Mouse (Mus musculus) small intestine, adult 10 weeks (tissue): ENCODE measurements around the gene Herc1. TPM values are rescaled to one million over a fixed set of nuclear protein-coding genes. Genes with fewer than 3 reads are reported as not detected.

Experiments used
- polyA plus RNA-seq: library from polyadenylated mRNA; stranded (reverse); fragments of 350-450 nt; fragmentation: Illumina TruSeq; extraction: RNeasy Lipid Tissue Mini Kit (QIAGEN cat#74804); gene quantifications from one replicate; pipeline ENCODE4 v1.2.3, GENCODE M21; 2014; ENCODE audit warnings: low replicate concordance

Gene Herc1
- 25.1 TPM for polyA plus RNA-seq

DNA sequence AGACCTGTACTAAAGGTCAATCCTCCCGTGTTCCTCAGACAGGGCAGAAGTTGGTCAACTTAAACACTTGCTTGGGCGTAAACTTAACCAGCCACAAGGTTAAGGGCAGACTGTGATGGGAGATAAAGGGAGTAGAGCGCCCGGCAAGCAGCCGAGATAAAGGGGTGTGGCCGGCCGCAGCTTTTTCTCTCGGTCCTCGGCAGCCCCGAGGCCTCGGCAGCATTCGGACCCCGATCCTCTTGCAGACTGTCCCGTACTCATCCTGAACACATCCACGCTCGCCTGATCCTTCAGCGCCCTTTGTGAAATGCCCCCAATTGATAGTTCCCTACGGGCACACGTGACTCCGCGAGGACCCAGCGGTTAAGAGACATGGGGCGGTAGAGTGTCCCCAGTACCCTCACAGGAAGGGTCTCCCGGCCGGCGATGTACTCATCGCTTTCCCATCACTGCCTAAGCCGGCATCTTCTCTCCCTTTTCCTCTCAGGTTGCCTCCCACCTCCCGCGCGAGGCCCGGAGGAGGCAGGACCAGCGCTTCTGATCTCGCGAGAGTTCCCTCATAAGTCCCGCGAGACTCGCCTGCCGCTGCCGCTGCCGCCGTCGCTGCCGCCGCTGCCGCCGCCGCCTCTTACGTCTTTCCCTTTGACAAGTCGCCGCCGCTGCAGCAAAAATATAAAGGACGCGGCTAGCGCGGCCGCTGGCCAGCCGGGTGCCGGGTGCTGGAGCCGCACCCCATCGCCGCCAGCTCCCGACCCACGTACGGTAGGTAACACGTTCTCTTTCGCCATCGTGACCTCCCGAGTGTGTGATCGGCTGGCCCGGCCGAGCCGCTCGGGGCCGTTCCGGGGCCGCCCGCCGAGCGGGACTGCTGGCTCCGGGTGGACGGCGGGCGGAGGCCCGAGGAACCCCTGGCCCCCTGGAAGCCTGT lies at the start of gene Herc1:
Gene Herc1, plus strand, starts transcription at position 591 of the 928 bp plus-strand sequence.

DNA sequence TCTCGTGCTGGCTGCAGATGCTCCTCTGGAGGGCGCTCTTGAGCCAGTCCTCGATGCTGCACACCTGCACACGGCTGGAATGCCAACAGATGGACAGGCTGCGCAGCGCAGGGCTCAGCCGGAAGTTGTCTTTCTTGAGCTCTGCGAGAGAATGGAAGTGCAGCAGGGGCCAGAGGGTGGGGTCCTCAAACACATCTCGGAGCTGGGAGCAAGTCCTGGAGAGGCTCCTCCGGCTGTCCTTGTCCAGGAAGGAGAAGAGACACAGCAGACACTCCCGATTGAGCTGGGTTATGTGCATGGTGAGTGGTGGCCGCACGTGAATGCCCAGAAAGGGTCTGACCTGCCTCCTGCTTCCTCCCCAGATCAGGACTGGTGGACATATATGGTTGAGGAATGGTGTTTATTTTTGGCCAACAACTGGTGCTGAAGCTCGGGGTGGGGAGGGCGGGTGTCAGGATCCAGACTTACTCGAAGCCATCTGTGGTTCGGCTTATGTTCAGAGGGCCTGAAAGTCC lies 164.1 kb downstream of the Herc1 start, which contains the start of gene Fbxl22:
Gene Fbxl22, minus strand, starts transcription at position 338 of the 515 bp plus-strand sequence.

Other genes with a start within 250 kb of the Herc1 start
- gene Snx1, start 223.9 kb upstream of the Herc1 start, polyA plus RNA-seq: 87.4 TPM
- 191 TPM for gene Ciao2a, start 223.8 kb upstream of the Herc1 start, polyA plus RNA-seq
- gene Dapk2, start 192.2 kb upstream of the Herc1 start, polyA plus RNA-seq: 9.5 TPM
- gene Fbxl22, start 164.1 kb downstream of the Herc1 start, polyA plus RNA-seq: 1.5 TPM
- 121 TPM for gene Usp3, start 242.7 kb downstream of the Herc1 start, polyA plus RNA-seq